Mouse (Mus musculus) right cerebral cortex, adult 18-20 months (tissue): ENCODE data around the gene Rragd.
A peak's percentile ranks its signal among the peaks of the same experiment; 100 is the strongest.

Source experiments
- DNase-seq: peaks from one replicate; pipeline ENCODE4 v3.0.0; 2022; ENCODE audit warnings: mixed read lengths

Gene Rragd

GRCm38 (mm10) chr4:33052055-33052454 is 69.2 kb downstream of the Rragd start:
- peak; percentile 37 for DNase-seq

GRCm38 (mm10) chr4:33052650-33053049 is 69.8 kb downstream of the Rragd start:
- no peak for DNase-seq

GRCm38 (mm10) chr4:33054426-33054825 is 71.6 kb downstream of the Rragd start:
- DNase-seq: no peak

- DNase-seq: no peak
Measured at GRCm38 (mm10) chr4:33056317-33056716, 73.5 kb downstream of the Rragd start.

- peak; percentile 83 for DNase-seq
Measured at GRCm38 (mm10) chr4:33057890-33058687, 75.3 kb downstream of the Rragd start.

- DNase-seq: no peak
Measured at GRCm38 (mm10) chr4:33061158-33061557, 78.3 kb downstream of the Rragd start.

GRCm38 (mm10) chr4:33062981-33063380 is 80.1 kb downstream of the Rragd start, which contains the start of gene Gabrr2:
Gabrr2 (plus strand) TSS chr4:33062999.
- DNase-seq: no peak

GRCm38 (mm10) chr4:33064986-33065385 is 82.1 kb downstream of the Rragd start:
- no peak for DNase-seq

- DNase-seq: no peak
Measured at GRCm38 (mm10) chr4:33066223-33066960, 83.6 kb downstream of the Rragd start.

GRCm38 (mm10) chr4:33067331-33067730 is 84.5 kb downstream of the Rragd start:
- DNase-seq: no peak

- no peak for DNase-seq
Measured at GRCm38 (mm10) chr4:33067826-33068225, 85.0 kb downstream of the Rragd start.

GRCm38 (mm10) chr4:33068894-33069293 is 86.1 kb downstream of the Rragd start:
- peak; percentile 62 for DNase-seq

GRCm38 (mm10) chr4:33070326-33070725 is 87.5 kb downstream of the Rragd start:
- DNase-seq: no peak

GRCm38 (mm10) chr4:33071337-33071736 is 88.5 kb downstream of the Rragd start:
- DNase-seq: no peak
